Mouse (Mus musculus) kidney, adult 2 months (tissue): ENCODE measurements around the gene Nmur1.
A peak's percentile ranks its signal among the peaks of the same experiment; 100 is the strongest.

Source experiments
- CTCF ChIP-seq: fragments of 200-500 bp; conservative IDR thresholded peaks from 2 replicates; pipeline ENCODE4 v1.5.1; 2011; ENCODE audit warnings: low read depth, mild to moderate bottlenecking, control low read depth, low read length, moderate library complexity, mixed read lengths; ENCODE audit not compliant: insufficient read depth, insufficient read length
- POLR2A ChIP-seq: fragments of 200-500 bp; IDR thresholded peaks from one replicate; pipeline ENCODE4 v1.6.1; 2011; ENCODE audit warnings: low read depth, low read length, control low read depth

DNA sequence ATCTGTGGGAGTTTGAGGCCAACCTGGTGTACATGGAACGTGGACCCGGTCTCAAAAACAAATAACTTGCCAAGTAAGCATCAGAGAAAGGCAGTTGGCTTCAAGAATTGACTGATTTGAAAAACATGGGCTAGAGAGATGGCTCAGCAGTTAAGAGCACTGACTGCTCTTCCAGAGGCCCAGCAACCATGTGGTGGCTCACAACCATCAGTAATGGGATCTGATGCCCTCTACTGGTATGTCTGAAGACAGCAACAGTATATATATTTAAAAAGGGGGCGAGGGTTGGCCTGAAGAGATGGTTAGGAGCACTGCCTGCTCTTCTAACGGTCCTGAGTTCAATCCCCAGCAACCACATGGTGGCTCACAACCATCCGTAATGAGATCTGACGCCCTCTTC, 62.4 kb downstream of the Nmur1 start:
- no peak for TF ChIP-seq POLR2A
- TF ChIP-seq CTCF = peak; percentile 39
